Mouse (Mus musculus) left cerebral cortex, postnatal 4 days (tissue): ENCODE measurements around the gene Gcnt1. TPM values are rescaled to one million over a fixed set of nuclear protein-coding genes. Genes with fewer than 3 reads are reported as not detected.
A peak's percentile ranks its signal among the peaks of the same experiment; 100 is the strongest.

ENCODE experiments used
- DNase-seq: peaks from one replicate; pipeline ENCODE4 v3.0.0-alpha.2; 2022
- intact Hi-C: fragments of 180-260 bp; cut with DNase I; formaldehyde crosslinking; loops from one replicate; pipeline ENCODE4 v1.15.1; 2025
- total RNA-seq, 2 experiments: library from RNA; stranded (reverse); gene quantifications; 2 replicates each; pipeline ENCODE4 v1.2.3; 2021

Gcnt1 gene
- 1 to 10 TPM; 1.1 to 1.2 TPM for total RNA-seq

DNA sequence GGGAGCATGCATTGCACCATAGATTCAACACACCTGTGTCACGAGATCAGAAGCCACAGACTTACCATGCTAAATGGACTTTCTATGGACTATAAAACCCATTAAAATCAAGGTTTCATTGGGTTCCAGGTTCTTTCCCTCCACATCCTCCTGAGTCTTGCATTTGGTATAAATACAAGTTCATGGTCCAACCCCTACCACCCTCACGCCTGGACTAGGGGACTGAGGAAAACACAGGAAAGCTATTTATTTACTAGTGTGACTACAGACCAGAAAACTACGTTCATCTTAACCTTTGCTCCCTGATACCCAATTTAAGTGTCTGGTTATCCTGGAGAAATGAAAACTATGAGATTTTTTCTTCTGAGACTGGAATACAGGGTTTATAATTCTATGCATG lies at the start of gene Gcnt1:
Gene Gcnt1, minus strand, starts transcription at position 144 of the 400 bp plus-strand sequence.
- intact Hi-C loops = no loop called here
- DNase-seq = no peak

DNA sequence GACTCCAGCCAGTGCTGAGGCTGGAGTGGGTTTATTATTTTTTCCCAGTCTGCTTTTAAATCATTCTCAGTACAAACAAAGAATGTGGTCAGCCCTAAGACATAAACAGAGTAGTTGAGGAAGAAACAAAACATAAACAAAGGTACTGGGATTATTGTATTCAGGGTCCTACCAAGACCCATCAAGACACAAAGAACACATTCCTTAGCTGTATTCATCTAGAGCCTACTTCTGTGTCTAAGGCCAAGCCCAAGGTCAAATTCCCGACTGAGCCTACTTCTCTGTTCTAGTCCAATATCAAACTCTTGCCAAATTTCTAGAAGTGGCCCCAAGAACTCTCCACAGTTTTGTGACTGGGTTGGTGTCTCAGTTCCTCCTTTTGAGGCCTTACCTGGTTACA lies 45.2 kb upstream of the Gcnt1 start:
- no peak for DNase-seq
- intact Hi-C loops = no loop called here

- DNase-seq = no peak
- intact Hi-C loops = no loop called here
Measured at GRCm38 (mm10) chr19:17412915-17413459, 40.3 kb upstream of the Gcnt1 start.

DNA sequence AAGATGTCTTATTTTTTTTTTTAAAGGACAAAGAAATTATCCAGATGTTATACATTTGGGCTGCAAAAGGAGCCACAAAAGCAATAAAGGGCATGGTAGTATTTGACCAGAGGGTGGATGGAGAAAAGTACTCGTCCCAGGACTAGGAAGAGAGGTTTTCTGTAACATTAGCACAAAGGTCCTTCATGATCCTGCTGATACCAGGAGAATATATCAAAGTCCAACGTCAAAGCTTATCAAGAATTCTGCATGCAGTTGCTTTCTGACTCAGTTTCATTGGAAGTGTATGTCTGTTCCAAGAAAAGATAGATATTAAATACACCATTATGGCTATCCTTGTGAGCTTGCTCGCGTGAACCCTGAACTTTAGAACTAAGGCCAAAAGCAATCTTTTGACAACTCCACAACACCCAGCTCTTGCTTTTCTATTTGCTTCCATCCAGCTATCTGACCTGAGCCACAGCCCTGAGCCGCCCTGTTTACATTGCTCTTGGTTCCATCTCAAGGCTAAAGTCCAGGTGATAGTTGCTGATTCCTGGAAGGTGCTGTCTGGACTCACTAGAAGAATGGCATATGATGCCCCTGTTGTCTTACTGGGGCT lies 37.9 kb upstream of the Gcnt1 start:
- DNase-seq = no peak
- intact Hi-C loops = no loop called here

GRCm38 (mm10) chr19:17409351-17409750 lies 36.7 kb upstream of the Gcnt1 start:
- no peak for DNase-seq
- intact Hi-C loops = no loop called here

GRCm38 (mm10) chr19:17408591-17408990 lies 35.9 kb upstream of the Gcnt1 start:
- DNase-seq = no peak
- intact Hi-C loops = no loop called here

- intact Hi-C loops = no loop called here
- no peak for DNase-seq
Measured at GRCm38 (mm10) chr19:17406823-17407222, 34.2 kb upstream of the Gcnt1 start.

DNA sequence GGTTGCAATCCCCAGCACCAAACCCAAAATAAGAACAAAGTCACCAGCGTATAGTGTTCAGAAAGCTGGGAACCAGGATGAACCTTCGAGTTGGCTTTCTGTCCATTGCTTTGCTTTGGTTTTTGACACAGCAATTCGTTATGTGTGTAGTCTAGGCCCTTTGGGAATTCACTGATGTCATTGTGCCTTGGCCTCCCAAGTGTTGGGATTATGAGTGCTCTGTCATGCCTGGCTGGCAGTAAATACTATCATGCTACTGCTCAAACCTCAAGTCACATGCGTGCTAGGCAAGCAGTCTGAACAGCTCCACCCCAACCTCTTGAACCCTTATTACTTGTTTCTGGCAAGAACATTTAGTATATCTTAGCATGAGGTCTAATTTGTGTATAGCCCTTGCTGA lies 30.5 kb upstream of the Gcnt1 start:
- no peak for DNase-seq
- intact Hi-C loops = no loop called here

- intact Hi-C loops = no loop called here
Measured at GRCm38 (mm10) chr19:17400571-17400970, 27.9 kb upstream of the Gcnt1 start.

GRCm38 (mm10) chr19:17399965-17400364 lies 27.3 kb upstream of the Gcnt1 start:
- intact Hi-C loops = no loop called here
- no peak for DNase-seq

More at GRCm38 (mm10) chr19:17400571-17400970, 27.9 kb upstream of the Gcnt1 start:
- DNase-seq = no peak

DNA sequence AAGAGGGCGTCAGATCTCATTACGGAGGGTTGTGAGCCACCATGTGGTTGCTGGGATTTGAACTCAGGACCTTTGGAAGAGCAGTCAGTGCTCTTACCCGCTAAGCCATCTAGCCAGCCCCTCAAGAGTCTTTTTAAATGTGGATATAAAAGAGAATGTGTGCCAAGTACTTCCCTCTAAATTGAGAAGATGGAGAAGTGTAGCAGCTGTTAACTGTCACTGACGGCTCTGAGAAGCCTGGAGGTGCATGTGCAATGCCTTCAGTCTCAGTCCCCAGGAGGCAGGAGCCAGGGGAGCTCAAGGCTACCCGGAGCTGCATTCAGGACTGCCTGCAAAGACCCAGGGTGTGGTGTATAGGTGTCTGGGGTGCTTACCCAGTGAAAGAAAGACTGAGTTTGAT lies 25.3 kb upstream of the Gcnt1 start:
- no peak for DNase-seq
- intact Hi-C loops = no loop called here

DNA sequence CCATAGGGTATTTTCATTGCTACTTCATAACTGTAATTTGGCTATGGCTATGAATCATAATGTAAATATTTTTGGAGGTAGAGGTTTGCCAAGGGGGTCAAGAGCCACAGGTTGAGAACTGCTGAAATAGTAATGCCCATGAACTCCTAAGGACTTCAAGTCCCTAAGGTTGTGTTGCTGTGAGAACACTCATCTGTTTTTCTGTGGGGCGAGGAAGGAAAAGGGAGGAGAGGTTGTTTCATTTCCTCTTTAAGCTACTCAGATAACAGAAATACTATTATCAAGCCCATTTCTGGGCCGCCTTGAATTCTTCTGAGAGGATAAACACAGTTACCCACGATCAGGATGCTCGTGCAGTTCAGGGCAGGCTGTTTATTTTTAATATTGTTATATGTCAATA lies 24.2 kb upstream of the Gcnt1 start:
- no peak for DNase-seq
- intact Hi-C loops = no loop called here

GRCm38 (mm10) chr19:17393841-17394591 lies 21.4 kb upstream of the Gcnt1 start, which contains the start of gene Rfk:
Gene Rfk (plus strand): TSS chr19:17394043.
- DNase-seq = peak; percentile 95
- intact Hi-C loops = no loop called here

DNA sequence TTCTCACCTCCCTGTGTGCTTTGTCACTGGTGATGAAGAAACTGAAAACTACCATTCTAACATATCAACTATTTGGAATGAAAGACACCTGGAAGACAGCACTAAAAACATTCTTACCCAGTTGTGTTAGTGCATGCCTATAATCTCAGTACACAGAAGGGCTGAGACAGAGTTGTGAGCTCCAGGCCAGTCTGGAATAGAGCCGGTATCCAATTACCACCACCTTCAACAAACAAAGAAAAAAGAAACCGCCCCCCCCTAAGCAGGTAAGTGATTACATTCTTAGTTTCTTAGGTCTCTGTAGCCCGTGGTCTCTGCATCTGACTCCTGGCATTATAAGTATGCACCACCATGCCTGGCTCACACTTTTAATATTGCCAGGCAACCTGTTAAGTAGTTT lies 20.2 kb upstream of the Gcnt1 start:
- intact Hi-C loops = no loop called here

GRCm38 (mm10) chr19:17388404-17388803 lies 15.8 kb upstream of the Gcnt1 start:
- DNase-seq = peak; percentile 28
- intact Hi-C loops = loop anchor here (2.0 kb wide), 1 partner anchor 264 kb away; no protein-coding TSS in a partner anchor

More for the DNA sequence above, 20.2 kb upstream of the Gcnt1 start:
- DNase-seq = no peak

DNA sequence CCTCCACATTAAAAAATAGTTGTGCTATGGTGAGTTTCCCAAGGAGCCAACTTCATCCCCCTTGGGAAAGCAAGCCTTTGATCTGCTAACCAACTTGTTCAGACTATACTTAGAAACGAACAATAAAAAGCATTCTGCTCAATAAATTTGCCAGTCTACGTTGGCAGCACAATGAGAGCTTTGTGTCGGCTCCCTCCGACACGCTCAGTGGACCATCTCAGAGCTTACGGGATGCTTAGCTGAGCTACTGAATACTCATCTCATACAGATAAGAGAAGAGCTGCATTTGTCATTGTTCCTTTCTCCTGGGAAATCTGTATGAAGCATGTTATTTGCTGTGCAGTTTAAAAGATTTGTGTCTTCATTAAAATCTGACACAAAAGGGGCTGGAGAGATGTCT lies 13.8 kb upstream of the Gcnt1 start:
- intact Hi-C loops = no loop called here
- no peak for DNase-seq

DNA sequence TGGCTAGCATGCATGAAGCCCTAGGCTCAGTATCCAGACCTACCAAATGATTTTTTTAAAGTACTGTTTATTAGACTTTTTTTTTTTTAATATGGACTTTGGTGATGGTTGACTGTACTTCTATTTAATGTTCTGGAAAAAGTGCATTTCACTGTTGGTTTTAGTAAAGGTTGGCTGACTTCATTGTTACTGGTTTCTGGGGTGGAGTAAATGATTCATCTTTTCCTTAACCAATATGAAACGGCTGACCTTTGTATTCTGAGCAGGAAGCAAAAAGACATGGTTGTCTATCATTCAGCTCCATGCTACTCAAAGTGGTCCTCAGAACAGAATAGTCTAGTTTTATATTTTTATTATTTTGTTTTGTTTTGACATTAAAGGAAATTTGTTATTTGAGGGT lies 12.8 kb upstream of the Gcnt1 start:
- intact Hi-C loops = no loop called here
- DNase-seq = no peak

DNA sequence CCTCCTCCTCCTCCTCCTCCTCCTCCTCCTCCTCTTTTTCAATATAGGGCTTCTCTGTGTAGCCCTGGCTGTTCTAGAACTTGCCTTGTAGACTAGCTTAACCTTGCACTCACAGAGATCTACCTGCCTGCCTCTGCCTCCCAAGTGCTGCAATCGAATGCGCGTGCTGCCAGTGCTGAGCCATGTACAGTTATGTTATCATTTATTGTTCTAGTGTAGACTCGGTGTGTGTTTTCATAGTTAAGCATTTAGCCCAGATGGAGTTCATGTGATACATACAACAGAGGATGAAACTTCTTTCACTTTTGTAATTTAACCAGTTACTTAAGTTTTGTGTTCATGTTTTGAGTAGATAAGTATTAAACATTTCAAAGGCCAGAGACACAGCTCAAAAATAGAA lies 12.4 kb upstream of the Gcnt1 start:
- intact Hi-C loops = no loop called here
- DNase-seq = no peak

GRCm38 (mm10) chr19:17382807-17383397 lies 10.3 kb upstream of the Gcnt1 start:
- no peak for DNase-seq
- intact Hi-C loops = no loop called here

GRCm38 (mm10) chr19:17380549-17380948 lies 7.9 kb upstream of the Gcnt1 start:
- DNase-seq = no peak
- intact Hi-C loops = no loop called here

DNA sequence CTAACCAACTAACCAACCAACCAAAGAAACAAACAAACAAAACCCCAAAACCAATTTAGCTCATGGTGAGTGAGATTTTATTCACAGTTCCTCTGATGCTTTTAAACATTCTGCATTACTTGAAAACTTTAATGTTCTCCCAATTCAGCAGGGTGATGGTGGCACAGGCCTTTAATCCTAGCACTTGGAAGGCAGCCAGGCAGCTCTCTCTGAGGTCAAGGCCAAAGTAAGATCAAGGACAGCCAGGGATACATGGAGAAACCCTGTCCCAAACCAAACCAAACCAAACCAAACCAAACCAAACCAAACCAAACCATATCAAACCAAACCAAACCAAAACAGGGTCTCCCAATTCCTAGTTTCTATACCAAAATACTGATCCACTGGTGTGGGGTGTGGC lies 6.2 kb upstream of the Gcnt1 start:
- intact Hi-C loops = no loop called here

DNA sequence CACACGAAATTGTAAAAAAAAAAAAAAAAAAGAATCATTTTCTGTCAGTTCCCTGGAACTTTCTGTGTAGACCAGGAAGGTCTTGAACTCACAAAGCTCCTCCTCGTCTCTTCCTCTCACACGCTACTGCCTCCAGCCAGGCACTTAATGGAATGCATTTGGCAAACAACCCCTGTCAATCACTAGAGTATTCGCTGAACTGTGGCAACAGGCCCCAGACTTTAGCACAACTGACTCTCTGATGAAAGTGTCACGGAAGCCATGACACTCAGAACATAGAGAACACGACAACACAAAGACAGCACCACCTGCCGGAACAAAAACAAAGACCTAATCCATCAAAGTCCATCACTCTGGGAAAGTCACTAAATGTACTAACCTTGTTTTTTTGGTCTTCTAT lies 3.1 kb downstream of the Gcnt1 start:
- no peak for DNase-seq
- intact Hi-C loops = no loop called here

More for the DNA sequence above, 6.2 kb upstream of the Gcnt1 start:
- no peak for DNase-seq
